Mouse (Mus musculus) thymus, postnatal 4 days (tissue): ENCODE results near the gene Lamb1.

Source experiments
- DNase-seq: peaks from one replicate; pipeline ENCODE4 v3.0.0; 2021

Gene Lamb1

GRCm38 (mm10) chr12:31265005-31265721 is at the start of gene Lamb1:
Lamb1 (plus strand) TSS chr12:31265234.
- DNase-seq: no peak

- no peak for DNase-seq
These were observed 47.8 kb upstream of the Lamb1 start for GRCm38 (mm10) chr12:31217232-31217631.

GRCm38 (mm10) chr12:31218774-31219173 is 46.3 kb upstream of the Lamb1 start:
- DNase-seq: no peak

GRCm38 (mm10) chr12:31221522-31221921 is 43.5 kb upstream of the Lamb1 start:
- no peak for DNase-seq

GRCm38 (mm10) chr12:31222282-31222681 is 42.8 kb upstream of the Lamb1 start:
- no peak for DNase-seq

GRCm38 (mm10) chr12:31222741-31223140 is 42.3 kb upstream of the Lamb1 start:
- DNase-seq: no peak

GRCm38 (mm10) chr12:31225451-31225850 is 39.6 kb upstream of the Lamb1 start:
- no peak for DNase-seq

GRCm38 (mm10) chr12:31227167-31227566 is 37.9 kb upstream of the Lamb1 start:
- no peak for DNase-seq

- no peak for DNase-seq
These were observed 36.2 kb upstream of the Lamb1 start for GRCm38 (mm10) chr12:31228878-31229277.

GRCm38 (mm10) chr12:31232635-31233034 is 32.4 kb upstream of the Lamb1 start:
- no peak for DNase-seq

GRCm38 (mm10) chr12:31235018-31235417 is 30.0 kb upstream of the Lamb1 start:
- DNase-seq: no peak

- no peak for DNase-seq
These were observed 28.0 kb upstream of the Lamb1 start for GRCm38 (mm10) chr12:31236861-31237595.

GRCm38 (mm10) chr12:31239031-31239583 is 25.9 kb upstream of the Lamb1 start:
- no peak for DNase-seq

- no peak for DNase-seq
These were observed 25.2 kb upstream of the Lamb1 start for GRCm38 (mm10) chr12:31239798-31240197.

- no peak for DNase-seq
These were observed 24.6 kb upstream of the Lamb1 start, which contains the start of gene Gm6993 for GRCm38 (mm10) chr12:31240470-31240869. Gm6993 (plus strand) TSS chr12:31240770.

GRCm38 (mm10) chr12:31241595-31242342 is 23.3 kb upstream of the Lamb1 start:
- no peak for DNase-seq

- DNase-seq: no peak
These were observed 21.0 kb upstream of the Lamb1 start for GRCm38 (mm10) chr12:31244001-31244400.

- DNase-seq: no peak
These were observed 20.3 kb upstream of the Lamb1 start for GRCm38 (mm10) chr12:31244691-31245090.

GRCm38 (mm10) chr12:31246153-31246552 is 18.9 kb upstream of the Lamb1 start:
- DNase-seq: no peak

- no peak for DNase-seq
These were observed 18.4 kb upstream of the Lamb1 start for GRCm38 (mm10) chr12:31246615-31247014.

GRCm38 (mm10) chr12:31248165-31248564 is 16.9 kb upstream of the Lamb1 start:
- DNase-seq: no peak

GRCm38 (mm10) chr12:31248681-31249080 is 16.4 kb upstream of the Lamb1 start:
- DNase-seq: no peak

- no peak for DNase-seq
These were observed 12.8 kb upstream of the Lamb1 start for GRCm38 (mm10) chr12:31252259-31252658.
